Mouse (Mus musculus) thymus, adult 2 months (tissue): ENCODE data around the gene Mstn. TPM values are rescaled to one million over a fixed set of nuclear protein-coding genes. Genes with fewer than 3 reads are reported as not detected.
A peak's percentile ranks its signal among the peaks of the same experiment; 100 is the strongest.

Experiments
- DNase-seq: peaks from one replicate; pipeline ENCODE4 v3.0.0; 2021
- H3K27ac ChIP-seq: fragments of 200-500 bp; 2 replicates; pipeline ENCODE4 v1.5.1; 2012; ENCODE audit warnings: low read length, control low read depth; ENCODE audit not compliant: control insufficient read depth, insufficient read depth
- H3K27me3 ChIP-seq: fragments of 200-500 bp; 2 replicates; pipeline ENCODE4 v1.6.1; 2012; ENCODE audit warnings: mild to moderate bottlenecking, low read length, moderate library complexity, mixed read lengths; ENCODE audit not compliant: control insufficient read depth, insufficient read depth
- H3K36me3 ChIP-seq: fragments of 200-500 bp; 2 replicates; pipeline ENCODE4 v1.6.1; 2012; ENCODE audit warnings: mild to moderate bottlenecking, low read length, moderate library complexity; ENCODE audit not compliant: control insufficient read depth, insufficient read depth
- H3K4me1 ChIP-seq: fragments of 200-500 bp; replicated peaks from 2 replicates; pipeline ENCODE4 v1.6.1; 2012; ENCODE audit warnings: low read length; ENCODE audit not compliant: control insufficient read depth, insufficient read depth
- H3K4me3 ChIP-seq: fragments of 200-500 bp; 2 replicates; pipeline ENCODE4 v1.5.1; 2012; ENCODE audit warnings: mild to moderate bottlenecking, low read length, control low read depth, moderate library complexity; ENCODE audit not compliant: control insufficient read depth, insufficient read depth
- CTCF ChIP-seq: fragments of 200-500 bp; IDR thresholded peaks from 2 replicates; pipeline ENCODE4 v1.5.1; 2012; ENCODE audit warnings: mild to moderate bottlenecking, control low read depth, low read length, moderate library complexity, borderline replicate concordance; ENCODE audit not compliant: control insufficient read depth, poor library complexity, insufficient read depth; ENCODE audit errors: extremely low read depth
- POLR2A ChIP-seq: fragments of 200-500 bp; IDR thresholded peaks from 2 replicates; pipeline ENCODE4 v1.6.1; 2012; ENCODE audit warnings: mild to moderate bottlenecking, low read length, control low read depth, moderate library complexity; ENCODE audit not compliant: control insufficient read depth, poor library complexity, insufficient read depth; ENCODE audit errors: extremely low read depth
- WGBS: fragments of 180-500 bp; shearing (Covaris S2); methylation state at CpG from one replicate; pipeline ENCODE4 v1.1.7; 2018; 5-methylcytosine and 5-hydroxymethylcytosine counted together
- polyA plus RNA-seq: library from polyadenylated mRNA; depleted of rRNA; stranded (reverse); fragments of >200 nt; gene quantifications from 2 replicates; pipeline ENCODE4 v1.2.3, GENCODE M21; 2012; rRNA removed

Gene Mstn
- polyA plus RNA-seq, 1 experiment, result 0.23 TPM

DNA sequence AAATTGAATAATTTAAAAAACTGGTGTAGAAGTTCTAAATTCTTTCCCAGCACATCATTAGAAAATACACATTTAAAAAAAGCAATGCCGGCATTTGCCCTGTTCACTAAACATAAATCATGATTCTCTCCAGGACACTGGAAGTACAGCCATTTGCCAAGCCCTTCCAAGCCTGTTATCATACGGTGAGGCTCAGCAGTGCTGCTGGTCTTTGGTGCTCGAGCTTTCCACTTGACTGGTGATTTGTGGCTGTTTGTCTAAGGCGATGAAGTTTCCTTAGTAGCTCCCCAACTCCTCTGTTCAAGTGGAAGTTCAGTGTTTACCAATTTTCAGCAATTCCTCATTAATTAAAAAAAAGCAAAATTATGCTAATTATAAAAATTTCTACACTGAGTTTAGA is 24.6 kb downstream of the Mstn start:
- Histone ChIP-seq H3K27me3 (no peaks in the 10 kb centered on the region), H3K36me3 (no peaks in the 10 kb centered on the region), H3K27ac (no peak overlapping the region), H3K4me3 (no peak overlapping the region), H3K4me1 (no peaks in the 10 kb centered on the region)
- DNase-seq, result no peak
- TF ChIP-seq POLR2A (no peak), CTCF (no peak)
- WGBS, result 83% methylated on average over 4 of the region's 4 CpGs

- WGBS, result 49% methylated on average over 3 of the region's 3 CpGs
- Histone ChIP-seq H3K4me3 (no peak overlapping the region), H3K27ac (no peak overlapping the region), H3K27me3 (no peaks in the 10 kb centered on the region), H3K36me3 (no peaks in the 10 kb centered on the region), H3K4me1 (no peaks in the 10 kb centered on the region)
- no peak for TF ChIP-seq CTCF
- no peak for TF ChIP-seq POLR2A
- peak; percentile 9 for DNase-seq
These were observed 31.7 kb downstream of the Mstn start for GRCm38 (mm10) chr1:53093180-53093579.

DNA sequence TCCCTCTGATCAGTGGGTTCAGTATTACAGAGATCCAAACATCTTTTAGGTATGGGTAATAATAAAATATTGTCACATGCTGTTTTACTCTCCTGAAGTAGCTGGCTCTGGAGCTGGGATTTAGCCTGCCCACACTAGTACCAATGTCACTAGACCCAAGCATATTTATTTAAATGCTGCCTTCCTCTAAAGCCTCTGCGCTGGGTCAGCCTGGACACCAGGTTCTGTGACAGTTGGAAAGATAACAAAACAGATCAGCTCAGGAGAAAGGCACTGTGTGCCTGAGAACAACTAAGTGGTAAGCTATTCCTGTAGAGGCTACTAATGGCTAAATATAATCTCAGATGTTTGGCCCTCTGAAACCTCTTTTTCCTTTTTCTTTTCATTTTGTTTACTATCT is 49.1 kb downstream of the Mstn start:
- no peak for TF ChIP-seq POLR2A
- TF ChIP-seq CTCF, result no peak
- H3K27me3 ChIP-seq, result no peaks in the 10 kb centered on the region
- 98% methylated on average over 1 of the region's 1 CpGs for WGBS
- no peaks in the 10 kb centered on the region for H3K4me1 ChIP-seq
- no peak overlapping the region for H3K4me3 ChIP-seq
- no peak for DNase-seq
- no peaks in the 10 kb centered on the region for H3K36me3 ChIP-seq
- no peak overlapping the region for H3K27ac ChIP-seq

Other genes starting within 250 kb of the Mstn start
- gene Inpp1, start 244.0 kb upstream of the Mstn start, polyA plus RNA-seq, result 29.4 and 33.8 TPM in 2 replicates
- 22.7 and 23.9 TPM in 2 replicates for gene Hibch, start 216.7 kb upstream of the Mstn start, polyA plus RNA-seq
- gene 1700019D03Rik, start 41.5 kb upstream of the Mstn start, polyA plus RNA-seq, result 2.5 and 4.7 TPM in 2 replicates
- gene 1700019A02Rik, start 126.0 kb downstream of the Mstn start, polyA plus RNA-seq, result not detected in 2 replicates
- 5.2 and 5.5 TPM in 2 replicates for gene Pms1, start 235.4 kb downstream of the Mstn start, polyA plus RNA-seq
- 15.6 and 20.9 TPM in 2 replicates for gene Ormdl1, start 235.5 kb downstream of the Mstn start, polyA plus RNA-seq
- 32.3 and 35.6 TPM in 2 replicates for gene Gm28778, start 235.5 kb downstream of the Mstn start, polyA plus RNA-seq